Mouse (Mus musculus) lung, postnatal 25 days (tissue): ENCODE data around the gene Dnaja4.

Experiments
- DNase-seq: peaks from one replicate; pipeline ENCODE4 v3.0.0; 2022; ENCODE audit warnings: low spot score

The Dnaja4 gene

GRCm38 (mm10) chr9:54751684-54752083 is 53.0 kb downstream of the Dnaja4 start:
- DNase-seq: no peak

GRCm38 (mm10) chr9:54752201-54752943 is 53.7 kb downstream of the Dnaja4 start:
- no peak for DNase-seq

- DNase-seq: no peak
These were observed 54.2 kb downstream of the Dnaja4 start for GRCm38 (mm10) chr9:54752944-54753295.

GRCm38 (mm10) chr9:54759592-54759991 is 60.9 kb downstream of the Dnaja4 start:
- no peak for DNase-seq

- DNase-seq: no peak
These were observed 65.4 kb downstream of the Dnaja4 start for GRCm38 (mm10) chr9:54764091-54764490.

- DNase-seq: no peak
These were observed 66.0 kb downstream of the Dnaja4 start, which contains the start of gene Crabp1 for GRCm38 (mm10) chr9:54764561-54765217. Gene Crabp1 (plus strand): TSS chr9:54764748.

- no peak for DNase-seq
These were observed 66.8 kb downstream of the Dnaja4 start for GRCm38 (mm10) chr9:54765336-54766085.
